Mouse (Mus musculus) kidney, adult 2 months (tissue): ENCODE results near the gene Gas8.

Source experiments
- CTCF ChIP-seq: fragments of 200-500 bp; conservative IDR thresholded peaks from 2 replicates; pipeline ENCODE4 v1.5.1; 2011; ENCODE audit warnings: low read depth, mild to moderate bottlenecking, control low read depth, low read length, moderate library complexity, mixed read lengths; ENCODE audit not compliant: insufficient read depth, insufficient read length
- POLR2A ChIP-seq: fragments of 200-500 bp; IDR thresholded peaks from one replicate; pipeline ENCODE4 v1.6.1; 2011; ENCODE audit warnings: low read depth, low read length, control low read depth

GRCm38 (mm10) chr8:123510819-123511218 is 7.8 kb upstream of the Gas8 start:
- TF ChIP-seq CTCF (no peak), POLR2A (no peak)
